Mouse (Mus musculus): Measurements from ENCODE around the gene Cask. TPM values are rescaled to one million over a fixed set of nuclear protein-coding genes. Genes with fewer than 3 reads are reported as not detected.

The Cask gene
- total RNA-seq, 4 experiments from 2014 or later = 102 to 113 (median 107) TPM

GRCm38 (mm10) chrX:13720296-13720829, 130.8 kb downstream of the Cask start:
- DNase-seq (ENCODE audit: low spot score in 2 of 2) = no peak

GRCm38 (mm10) chrX:13718283-13718682, 132.9 kb downstream of the Cask start:
- no peak for DNase-seq (ENCODE audit: low spot score in 2 of 2)

GRCm38 (mm10) chrX:13716796-13717569, 134.2 kb downstream of the Cask start:
- DNase-seq (ENCODE audit: low spot score in 2 of 2) = no peak

GRCm38 (mm10) chrX:13710174-13710573, 141.0 kb downstream of the Cask start:
- DNase-seq (ENCODE audit: low spot score in 2 of 2) = peak in 1 of 2 experiments; percentile 9

GRCm38 (mm10) chrX:13705051-13705450, 146.1 kb downstream of the Cask start:
- DNase-seq (ENCODE audit: low spot score in 2 of 2) = no peak

GRCm38 (mm10) chrX:13700681-13701080, 150.5 kb downstream of the Cask start:
- DNase-seq (ENCODE audit: low spot score in 2 of 2) = no peak

GRCm38 (mm10) chrX:13691865-13692264, 159.3 kb downstream of the Cask start:
- DNase-seq (ENCODE audit: low spot score in 2 of 2) = no peak

- peak in 1 of 2 experiments; percentile 34 for DNase-seq (ENCODE audit: low spot score in 2 of 2)
These were observed 162.8 kb downstream of the Cask start for GRCm38 (mm10) chrX:13688356-13688755.

GRCm38 (mm10) chrX:13686589-13686988, 164.6 kb downstream of the Cask start:
- DNase-seq (ENCODE audit: low spot score in 2 of 2) = no peak

- no peak for DNase-seq (ENCODE audit: low spot score in 2 of 2)
These were observed 169.4 kb downstream of the Cask start for GRCm38 (mm10) chrX:13681748-13682147.

GRCm38 (mm10) chrX:13673001-13673400, 178.2 kb downstream of the Cask start:
- no peak for DNase-seq (ENCODE audit: low spot score in 2 of 2)

- no peak for DNase-seq (ENCODE audit: low spot score in 2 of 2)
These were observed 180.8 kb downstream of the Cask start for GRCm38 (mm10) chrX:13670342-13670741.

GRCm38 (mm10) chrX:13668867-13669266, 182.3 kb downstream of the Cask start:
- no peak for DNase-seq (ENCODE audit: low spot score in 2 of 2)

- no peak for DNase-seq (ENCODE audit: low spot score in 2 of 2)
These were observed 190.1 kb downstream of the Cask start, which contains the start of gene Gpr82 for GRCm38 (mm10) chrX:13661063-13661462. Gpr82 (plus strand) TSS chrX:13661363.

- no peak for DNase-seq (ENCODE audit: low spot score in 2 of 2)
These were observed 191.8 kb downstream of the Cask start for GRCm38 (mm10) chrX:13659201-13659890.

GRCm38 (mm10) chrX:13658616-13659140, 192.5 kb downstream of the Cask start:
- no peak for DNase-seq (ENCODE audit: low spot score in 2 of 2)

- no peak for DNase-seq (ENCODE audit: low spot score in 2 of 2)
These were observed 194.4 kb downstream of the Cask start for GRCm38 (mm10) chrX:13656721-13657120.

- DNase-seq (ENCODE audit: low spot score in 2 of 2) = no peak
These were observed 195.3 kb downstream of the Cask start for GRCm38 (mm10) chrX:13655906-13656305.

- DNase-seq (ENCODE audit: low spot score in 2 of 2) = no peak
These were observed 196.2 kb downstream of the Cask start for GRCm38 (mm10) chrX:13655005-13655421.

- no peak for DNase-seq (ENCODE audit: low spot score in 2 of 2)
These were observed 198.9 kb downstream of the Cask start for GRCm38 (mm10) chrX:13652291-13652690.

GRCm38 (mm10) chrX:13651889-13652288, 199.3 kb downstream of the Cask start:
- DNase-seq (ENCODE audit: low spot score in 2 of 2) = no peak

- no peak for DNase-seq (ENCODE audit: low spot score in 2 of 2)
These were observed 212.3 kb downstream of the Cask start for GRCm38 (mm10) chrX:13638894-13639293.
